ENCODE assay signal across 8 mouse cellular contexts in the genomic region with DNA sequence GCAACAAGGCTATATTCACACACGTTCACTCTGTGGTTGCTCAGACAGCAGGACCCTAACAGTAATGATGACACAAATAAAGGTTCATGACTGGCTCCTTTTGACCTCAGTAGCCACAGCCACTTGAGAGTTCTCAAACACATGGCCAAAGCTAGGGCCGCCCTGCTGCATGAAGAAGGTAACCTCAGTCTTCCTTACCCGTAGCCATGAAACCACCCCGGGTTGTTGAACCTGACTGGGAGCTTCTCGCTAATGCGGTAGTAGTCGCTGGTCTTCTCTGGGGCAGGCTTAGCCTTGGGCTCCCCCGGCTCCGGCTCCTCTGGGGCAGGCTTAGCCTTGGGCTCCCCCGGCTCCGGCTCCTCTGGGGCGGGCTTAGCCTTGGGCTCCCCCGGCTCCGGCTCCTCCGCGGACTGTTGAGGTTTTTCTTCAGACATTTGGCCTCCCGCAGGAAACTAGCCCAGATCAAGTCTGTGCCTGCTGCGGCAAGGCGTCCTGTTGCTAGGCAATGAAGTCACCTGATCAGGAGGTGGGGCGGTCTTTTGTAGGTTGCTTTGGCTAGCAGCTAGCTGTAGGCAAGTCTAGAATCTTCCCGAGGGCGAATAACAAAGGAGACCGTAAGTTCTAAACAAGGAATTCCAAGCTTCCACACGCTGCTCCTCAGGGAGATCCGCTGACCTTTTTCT. TPM values are rescaled to one million over a fixed set of nuclear protein-coding genes. Genes with fewer than 3 reads are reported as not detected.
DNase-seq lines count a peak whose midpoint lies in the region; ATAC-seq and TF ChIP-seq lines count a peak whose summit lies in the region.

A gene (minus strand): TSS at position 497 of the 683 bp plus-strand sequence.

- no peak within 1 kb of the TSS for H3K27ac ChIP-seq in embryonic facial prominence, embryonic 13.5 days
- H3K27ac ChIP-seq in heart, embryonic 16.5 days (ENCODE audit: low read length) = no peak within 1 kb of the TSS
- H3K27ac ChIP-seq in liver, embryonic 12.5 days = no peak within 1 kb of the TSS
- 0 out of 2 replicates have a peak within 1 kb of the TSS, but pooled peaks have one; percentile 25 for H3K27ac ChIP-seq in testis, adult 2 months (ENCODE audit: control insufficient read depth, insufficient read depth, low read depth, low read length)

- DNase-seq in B cell, adult 2 months = peak; percentile 59 to 66
- DNase-seq in adrenal gland, postnatal 10 days = peak; percentile 86
- DNase-seq in kidney, postnatal 10 days = peak; percentile 82
- DNase-seq in natural killer cell, adult 2 months (ENCODE audit: low spot score in 2 of 2) = peak; percentile 58 to 59

- TF ChIP-seq CTCF in testis, adult 2 months (IDR thresholded peaks at IDR 0.05; ENCODE audit: control insufficient read depth, insufficient read depth, insufficient replicate concordance, low read depth, low read length) = no peak

- peak within 1 kb of the TSS; percentile 36 for H3K4me3 ChIP-seq in embryonic facial prominence, embryonic 13.5 days
- peak within 1 kb of the TSS; percentile 41 for H3K4me3 ChIP-seq in heart, embryonic 16.5 days (ENCODE audit: low read length)
- peak within 1 kb of the TSS; percentile 24; the same call in 1 of the 2 replicates for H3K4me3 ChIP-seq in liver, embryonic 12.5 days
- peak within 1 kb of the TSS; percentile 87 for H3K4me3 ChIP-seq in testis, adult 2 months (ENCODE audit: control insufficient read depth, low read depth, low read length)

- peak; percentile 50; the same call in 1 of the 2 replicates for TF ChIP-seq POLR2A in testis, adult 2 months (IDR thresholded peaks at IDR 0.05; ENCODE audit: control insufficient read depth, low read depth, low read length)

- 5% methylated on average over 25 of the region's 25 CpGs for WGBS in embryonic facial prominence, embryonic 13.5 days
- 5% methylated on average over 25 of the region's 25 CpGs for WGBS in heart, embryonic 16.5 days
- 6% methylated on average over 25 of the region's 25 CpGs for WGBS in liver, embryonic 12.5 days (ENCODE audit: insufficient replicate concordance)

- peaks cover 15% of the 10 kb centered on the region for H3K27me3 ChIP-seq in embryonic facial prominence, embryonic 13.5 days
- H3K27me3 ChIP-seq in heart, embryonic 16.5 days (ENCODE audit: control insufficient read depth, insufficient read depth, low read length) = peaks cover 7% of the 10 kb centered on the region
- peaks cover 35% of the 10 kb centered on the region for H3K27me3 ChIP-seq in liver, embryonic 12.5 days (replicated peaks)
- no peaks in the 10 kb centered on the region for H3K27me3 ChIP-seq in testis, adult 2 months (ENCODE audit: control insufficient read depth, insufficient read depth, low read length)

- peaks cover 21% of the 10 kb centered on the region for H3K36me3 ChIP-seq in embryonic facial prominence, embryonic 13.5 days
- H3K36me3 ChIP-seq in heart, embryonic 16.5 days (ENCODE audit: control insufficient read depth, insufficient read depth) = peaks cover 19% of the 10 kb centered on the region
- peaks cover 23% of the 10 kb centered on the region for H3K36me3 ChIP-seq in liver, embryonic 12.5 days
- no peaks in the 10 kb centered on the region; the same call in 1 of the 2 replicates for H3K36me3 ChIP-seq in testis, adult 2 months (ENCODE audit: control insufficient read depth, insufficient read depth, low read length)

- no peak for ATAC-seq in embryonic facial prominence, embryonic 13.5 days (ENCODE audit: insufficient number of reproducible peaks, insufficient read depth, low FRiP score, low TSS enrichment, low read depth)
- ATAC-seq in heart, embryonic 16.5 days (replicated peaks; ENCODE audit: extremely low read depth, insufficient read depth, low FRiP score) = peak; percentile 47; the same call in 1 of the 2 replicates
- ATAC-seq in liver, embryonic 12.5 days = 0 out of 2 replicates have a peak, but pooled peaks have one; percentile 21

- H3K4me1 ChIP-seq in embryonic facial prominence, embryonic 13.5 days = peaks cover 17% of the 10 kb centered on the region
- peaks cover 11% of the 10 kb centered on the region for H3K4me1 ChIP-seq in heart, embryonic 16.5 days (ENCODE audit: control insufficient read depth, insufficient read depth, low read length)
- peaks cover 19% of the 10 kb centered on the region for H3K4me1 ChIP-seq in liver, embryonic 12.5 days
- H3K4me1 ChIP-seq in testis, adult 2 months (ENCODE audit: control insufficient read depth, insufficient read depth, low read length) = peaks cover 12% of the 10 kb centered on the region

- H3K9ac ChIP-seq in embryonic facial prominence, embryonic 13.5 days = peak within 1 kb of the TSS; percentile 67
- H3K9ac ChIP-seq in heart, embryonic 16.5 days (ENCODE audit: low read length) = peak within 1 kb of the TSS; percentile 65
- peak within 1 kb of the TSS; percentile 23; the same call in 1 of the 2 replicates for H3K9ac ChIP-seq in liver, embryonic 12.5 days

- H3K4me2 ChIP-seq in embryonic facial prominence, embryonic 13.5 days = peak within 1 kb of the TSS; percentile 70
- peak within 1 kb of the TSS; percentile 68 for H3K4me2 ChIP-seq in heart, embryonic 16.5 days (ENCODE audit: low read depth, low read length)
- peak within 1 kb of the TSS; percentile 57 for H3K4me2 ChIP-seq in liver, embryonic 12.5 days

- no peaks in the 10 kb centered on the region for H3K9me3 ChIP-seq in embryonic facial prominence, embryonic 13.5 days
- H3K9me3 ChIP-seq in heart, embryonic 16.5 days (replicated peaks; ENCODE audit: control insufficient read depth, low read length) = no peaks in the 10 kb centered on the region
- no peaks in the 10 kb centered on the region for H3K9me3 ChIP-seq in liver, embryonic 12.5 days (replicated peaks)

RNA-seq across cellular contexts. Expression of the gene that starts here (rescaled TPM):
- under 1 TPM; 0.64 to 0.99 TPM for total RNA-seq in adrenal gland, postnatal 10 days (2021)
- 0.91 and 1.7 TPM in 2 replicates for polyA plus RNA-seq in embryonic facial prominence, embryonic 13.5 days (2015; fragmentation: Nextera tagmentation; extraction: Ambion mirVana)
- 0.71 and 0.81 TPM in 2 replicates for polyA plus RNA-seq in heart, embryonic 16.5 days (2015; fragmentation: Nextera tagmentation; extraction: Ambion mirVana)
- not detected in 2 replicates for polyA plus RNA-seq in liver, embryonic 12.5 days (2016; fragmentation: Nextera tagmentation; extraction: Ambion mirVana)
- 49.9 and 54.6 TPM in 2 replicates for polyA plus RNA-seq in testis, adult 2 months (2012; rRNA removed)

Comparison
In these comparisons a context has a peak if more than half of its experiments do, and no peak if none do; other contexts are left out.
1. RNA of the gene that starts here (polyA plus RNA-seq): 49.9 to 54.6 TPM in testis, adult 2 months; 0.91 to 1.7 TPM in embryonic facial prominence, embryonic 13.5 days, 0.71 to 0.81 TPM in heart, embryonic 16.5 days and not detected in liver, embryonic 12.5 days; every median in the first group is over 10 times any median in the second.
2. Peak in DNase-seq in adrenal gland, postnatal 10 days; RNA of the gene not detected or under 1 TPM.
3. Peak in ATAC-seq, H3K4me3 ChIP-seq, H3K9ac ChIP-seq and H3K4me2 ChIP-seq in heart, embryonic 16.5 days; RNA of the gene not detected or under 1 TPM.
4. Peak in ATAC-seq, H3K4me3 ChIP-seq, H3K9ac ChIP-seq and H3K4me2 ChIP-seq in liver, embryonic 12.5 days; RNA of the gene not detected or under 1 TPM.
5. H3K4me3 ChIP-seq: peak in every context shown above with its lines; median percentile 87 in testis, adult 2 months; 41 in heart, embryonic 16.5 days; 36 in embryonic facial prominence, embryonic 13.5 days; 24 in liver, embryonic 12.5 days.
6. Peak in every context shown above with its lines, with median percentiles within 50 percentile points of each other: DNase-seq, H3K4me2 ChIP-seq and H3K9ac ChIP-seq.